Mouse (Mus musculus): ENCODE measurements around the gene Chmp1a. TPM values are rescaled to one million over a fixed set of nuclear protein-coding genes. Genes with fewer than 3 reads are reported as not detected.

Gene Chmp1a
- total and polyA plus RNA-seq, 3 experiments, result 67.5 to 83.2 (median 69.5) TPM

GRCm38 (mm10) chr8:123253451-123254098 is 41.0 kb upstream of the Chmp1a start (continued):
- no peak for TF ChIP-seq ZNF384 (IDR thresholded peaks at IDR 0.05; ENCODE audit: low read depth, low read length)
- no peak for TF ChIP-seq MAFK (IDR thresholded peaks at IDR 0.05; ENCODE audit: insufficient replicate concordance, low read length)
- TF ChIP-seq BHLHE40 (IDR thresholded peaks at IDR 0.05; ENCODE audit: low read depth, low read length), result no peak
- no peak for TF ChIP-seq MXI1 (IDR thresholded peaks at IDR 0.05; ENCODE audit: low read depth, low read length)
- TF ChIP-seq EP300 (IDR thresholded peaks at IDR 0.05; ENCODE audit: low read length), result no peak
- TF ChIP-seq ZKSCAN1 (IDR thresholded peaks at IDR 0.05; ENCODE audit: borderline replicate concordance, low read depth, low read length), result no peak
- TF ChIP-seq KAT2A (IDR thresholded peaks at IDR 0.05; ENCODE audit: insufficient replicate concordance, low read length), result no peak
- TF ChIP-seq HCFC1 (IDR thresholded peaks at IDR 0.05; ENCODE audit: low read depth, low read length), result no peak
- no peak for TF ChIP-seq RCOR1 (conservative IDR thresholded peaks at IDR 0.05; ENCODE audit: low read depth, low read length)
- TF ChIP-seq NRF1 (IDR thresholded peaks at IDR 0.05; ENCODE audit: low read depth, low read length), result no peak
- no peak for TF ChIP-seq JUND (conservative IDR thresholded peaks at IDR 0.05; ENCODE audit: low read depth, low read length)
- TF ChIP-seq CHD2 (IDR thresholded peaks at IDR 0.05; ENCODE audit: low read length), result 0 out of 2 replicates have a peak, but pooled peaks have one; percentile 34
- TF ChIP-seq IRF4 (IDR thresholded peaks at IDR 0.05; ENCODE audit: low read depth, low read length), result no peak
- TF ChIP-seq SMC3 (IDR thresholded peaks at IDR 0.05; ENCODE audit: low read depth, low read length), result no peak
- TF ChIP-seq RAD21 (IDR thresholded peaks at IDR 0.05; ENCODE audit: low read depth, low read length), result no peak
- TF ChIP-seq USF1 (IDR thresholded peaks at IDR 0.05; ENCODE audit: low read depth, low read length), result no peak
- TF ChIP-seq UBTF (IDR thresholded peaks at IDR 0.05; ENCODE audit: low read depth, low read length), result peak; percentile 6; the same call in 1 of the 2 replicates
- TF ChIP-seq CHD1 (IDR thresholded peaks at IDR 0.05; ENCODE audit: low read depth, low read length), result no peak
- no peak for TF ChIP-seq TCF12 (IDR thresholded peaks at IDR 0.05; ENCODE audit: low read depth, low read length)
- TF ChIP-seq ELF1 (IDR thresholded peaks at IDR 0.05; ENCODE audit: low read depth, low read length), result no peak

- H3K36me3 ChIP-seq (replicated peaks in 1 of 2; ENCODE audit: control insufficient read depth in 1 of 2, insufficient read depth in 1 of 2, low read length in 1 of 2), result peaks cover 33 to 57% of the 10 kb centered on the region in 2 experiments
- no peaks in the 10 kb centered on the region for H3K27me3 ChIP-seq (replicated peaks)
- H3K4me3 ChIP-seq (replicated peaks in 1 of 3; ENCODE audit: low read depth in 2 of 3, low read length in 2 of 3, poor library complexity in 1 of 3), result peak overlapping the region; percentile 73 to 89 (median 87)
- H3K27ac ChIP-seq (ENCODE audit: insufficient read depth, low read depth), result no peak overlapping the region
- peaks cover 13 to 52% of the 10 kb centered on the region in 2 experiments for H3K4me1 ChIP-seq (ENCODE audit: control insufficient read depth in 1 of 2, insufficient read depth in 2 of 2)
- no peak for DNase-seq (ENCODE audit: extremely low read depth)
- no peaks in the 10 kb centered on the region for H3K79me2 ChIP-seq (replicated peaks; ENCODE audit: control insufficient read depth, extremely low read depth, insufficient read depth, poor library complexity, severe bottlenecking)
- in situ Hi-C loops (cut with MboI; ENCODE audit: low pct_ligation_motif_present, low pct_unique_long_range_greater_than_20kb, low sequenced_read_pairs), result no loop called here
- peak overlapping the region; percentile 88; the same call in 1 of the 2 replicates for H3K9ac ChIP-seq (ENCODE audit: insufficient read depth, low read depth)
- TF ChIP-seq MAX (IDR thresholded peaks at IDR 0.05; ENCODE audit: low read length) (no peak), ZKSCAN1 (IDR thresholded peaks at IDR 0.05; ENCODE audit: borderline replicate concordance, low read depth, low read length) (no peak), MYC (IDR thresholded peaks at IDR 0.05; ENCODE audit: low read depth, low read length) (no peak), TCF12 (IDR thresholded peaks at IDR 0.05; ENCODE audit: low read depth, low read length) (no peak), USF1 (IDR thresholded peaks at IDR 0.05; ENCODE audit: low read depth, low read length) (no peak), ELF1 (IDR thresholded peaks at IDR 0.05; ENCODE audit: low read depth, low read length) (peak; percentile 41; the same call in 1 of the 2 replicates), HCFC1 (IDR thresholded peaks at IDR 0.05; ENCODE audit: low read depth, low read length) (no peak)
- peak overlapping the region; percentile 92 for H3K4me2 ChIP-seq (ENCODE audit: insufficient read depth, low read depth, poor library complexity, severe bottlenecking)
- H3K9me3 ChIP-seq (replicated peaks; ENCODE audit: low read length), result no peaks in the 10 kb centered on the region
- dilution Hi-C loops (cut with MboI; ENCODE audit: extremely low pct_ligation_motif_present, extremely low pct_unique_long_range_greater_than_20kb, low sequenced_read_pairs), result no loop called here
Observed at GRCm38 (mm10) chr8:123252925-123253324, 40.4 kb upstream of the Chmp1a start.
